Mouse (Mus musculus) heart, embryonic 13.5 days (tissue): ENCODE results near the gene Tbc1d25. TPM values are rescaled to one million over a fixed set of nuclear protein-coding genes. Genes with fewer than 3 reads are reported as not detected.
A peak's percentile ranks its signal among the peaks of the same experiment; 100 is the strongest.

Source experiments
- ATAC-seq: fragments of 200-750 bp; cut with Nextera tagmentation; 2 replicates; pipeline ENCODE4 v1.8.0; 2017; ENCODE audit warnings: moderate TSS enrichment; ENCODE audit not compliant: insufficient number of reproducible peaks, low FRiP score, low TSS enrichment; ENCODE audit errors: extremely low read depth
- H3K27ac ChIP-seq: fragments of 300-500 bp; sonication (generic); replicated peaks from 2 replicates; pipeline ENCODE4 v1.5.1; 2015; ENCODE audit warnings: moderate library complexity, mild to moderate bottlenecking, inconsistent platforms
- H3K27me3 ChIP-seq: fragments of 300-500 bp; sonication (generic); replicated peaks from 2 replicates; pipeline ENCODE4 v1.6.1; 2015; ENCODE audit warnings: mild to moderate bottlenecking, inconsistent platforms
- H3K36me3 ChIP-seq: fragments of 300-500 bp; sonication (generic); 2 replicates; pipeline ENCODE4 v1.6.1; 2015; ENCODE audit warnings: mild to moderate bottlenecking, inconsistent platforms
- H3K4me1 ChIP-seq: fragments of 300-500 bp; sonication (generic); 2 replicates; pipeline ENCODE4 v1.6.1; 2015; ENCODE audit warnings: inconsistent platforms
- H3K4me2 ChIP-seq: fragments of 300-500 bp; sonication (generic); 2 replicates; pipeline ENCODE4 v1.6.1; 2015; ENCODE audit warnings: inconsistent platforms, mild to moderate bottlenecking, moderate library complexity
- H3K4me3 ChIP-seq: fragments of 300-500 bp; sonication (generic); 2 replicates; pipeline ENCODE4 v1.5.1; 2015; ENCODE audit warnings: moderate library complexity, mild to moderate bottlenecking, inconsistent platforms
- H3K9ac ChIP-seq: fragments of 300-500 bp; sonication (generic); 2 replicates; pipeline ENCODE4 v1.6.1; 2015; ENCODE audit warnings: inconsistent platforms, mild to moderate bottlenecking, moderate library complexity
- H3K9me3 ChIP-seq: fragments of 300-500 bp; sonication (generic); 2 replicates; pipeline ENCODE4 v1.6.1; 2016; ENCODE audit warnings: inconsistent platforms
- WGBS: fragments of 180-500 bp; shearing (Covaris S2); methylation state at CpG from one replicate; pipeline ENCODE4 v1.1.7; 2015; ENCODE audit warnings: mixed read lengths; 5-methylcytosine and 5-hydroxymethylcytosine counted together
- polyA plus RNA-seq: library from polyadenylated mRNA; unstranded; fragments of >200 nt; fragmentation: Nextera tagmentation; extraction: Ambion mirVana; gene quantifications from 2 replicates; pipeline ENCODE4 v1.2.1, GENCODE M21; 2015

The Tbc1d25 gene
- polyA plus RNA-seq, 1 experiment from 2014 or later, result 9.0 TPM

DNA sequence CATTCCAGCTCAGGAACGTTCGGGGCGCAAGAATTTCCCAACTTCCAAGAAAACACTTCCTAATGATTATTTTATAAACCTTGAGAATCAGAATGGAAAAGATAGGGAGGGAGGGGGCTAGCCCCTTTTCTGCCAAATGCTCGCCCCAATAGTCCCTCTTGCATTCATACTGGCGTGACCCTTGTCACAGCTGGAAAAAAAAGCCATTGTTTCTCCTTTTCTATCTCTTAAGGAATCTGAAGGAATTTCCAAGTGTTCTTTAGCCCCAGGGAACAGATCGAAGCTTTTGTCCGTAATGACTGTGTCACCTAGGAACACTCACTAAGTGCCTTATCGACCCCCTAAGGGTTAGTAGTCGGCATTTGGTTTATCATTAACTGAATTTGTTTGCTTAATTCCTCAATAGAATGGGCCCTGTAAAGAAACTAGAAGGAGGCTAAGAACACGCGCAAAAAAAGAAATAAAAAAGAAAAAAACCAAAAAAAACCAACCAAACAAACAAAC is 30.8 kb upstream of the Tbc1d25 start:
- no peak overlapping the region for H3K27ac ChIP-seq
- peaks cover 13% of the 10 kb centered on the region; the same call in 1 of the 2 replicates for H3K27me3 ChIP-seq
- WGBS, result 8% methylated on average over 11 of the region's 11 CpGs
- no peaks in the 10 kb centered on the region for H3K9me3 ChIP-seq
- no peak for ATAC-seq
- no peaks in the 10 kb centered on the region for H3K36me3 ChIP-seq
- peak overlapping the region; percentile 61 for H3K4me3 ChIP-seq
- H3K4me2 ChIP-seq, result peak overlapping the region; percentile 76
- peak overlapping the region; percentile 81 for H3K9ac ChIP-seq
- H3K4me1 ChIP-seq, result no peaks in the 10 kb centered on the region

- Histone ChIP-seq H3K9ac (peak within 1 kb of the TSS; percentile 81), H3K27ac (no peak within 1 kb of the TSS), H3K4me3 (peak within 1 kb of the TSS; percentile 61), H3K9me3 (no peaks in the 10 kb centered on the region), H3K4me1 (no peaks in the 10 kb centered on the region), H3K27me3 (peaks cover 13% of the 10 kb centered on the region; the same call in 1 of the 2 replicates), H3K4me2 (peak within 1 kb of the TSS; percentile 76), H3K36me3 (no peaks in the 10 kb centered on the region)
- WGBS, result 8% methylated on average over 41 of the region's 46 CpGs
- peak; percentile 83; the same call in 1 of the 2 replicates for ATAC-seq
Measured at GRCm38 (mm10) chrX:8206015-8206693, 30.2 kb upstream of the Tbc1d25 start, which contains the start of gene Porcn. Gene Porcn (minus strand): TSS chrX:8206525.

DNA sequence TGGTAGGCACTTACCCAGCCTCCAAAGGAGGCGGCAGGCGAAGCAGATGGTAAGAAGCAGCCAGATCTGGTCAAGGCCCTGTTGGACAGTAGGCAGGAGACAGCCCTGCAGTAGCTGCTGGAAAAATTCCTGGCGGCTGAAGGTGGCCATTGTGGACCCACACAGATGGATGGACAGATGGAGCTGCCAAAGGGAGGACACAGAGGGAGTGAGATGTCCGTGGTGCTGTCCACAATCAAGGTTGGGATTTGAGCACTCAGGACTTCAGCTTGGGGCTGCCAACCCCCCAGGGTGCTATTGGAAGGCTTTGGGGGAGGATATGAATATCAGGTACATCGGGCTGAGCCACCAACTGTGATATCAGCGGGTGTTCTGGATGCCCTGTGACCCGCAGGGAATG is 29.6 kb upstream of the Tbc1d25 start:
- Histone ChIP-seq H3K27me3 (peaks cover 13% of the 10 kb centered on the region; the same call in 1 of the 2 replicates), H3K9ac (no peak overlapping the region), H3K4me1 (no peaks in the 10 kb centered on the region), H3K4me3 (peak overlapping the region; percentile 61), H3K4me2 (peak overlapping the region; percentile 76), H3K9me3 (no peaks in the 10 kb centered on the region), H3K36me3 (no peaks in the 10 kb centered on the region), H3K27ac (no peak overlapping the region)
- WGBS, result 37% methylated on average over 7 of the region's 7 CpGs
- ATAC-seq, result no peak

GRCm38 (mm10) chrX:8205088-8205487 is 29.1 kb upstream of the Tbc1d25 start:
- Histone ChIP-seq H3K36me3 (no peaks in the 10 kb centered on the region), H3K4me3 (no peak overlapping the region), H3K27me3 (peaks cover 13% of the 10 kb centered on the region; the same call in 1 of the 2 replicates), H3K27ac (no peak overlapping the region), H3K9ac (no peak overlapping the region), H3K4me2 (no peak overlapping the region), H3K4me1 (no peaks in the 10 kb centered on the region), H3K9me3 (no peaks in the 10 kb centered on the region)
- no peak for ATAC-seq
- 53% methylated on average over 4 of the region's 4 CpGs for WGBS

DNA sequence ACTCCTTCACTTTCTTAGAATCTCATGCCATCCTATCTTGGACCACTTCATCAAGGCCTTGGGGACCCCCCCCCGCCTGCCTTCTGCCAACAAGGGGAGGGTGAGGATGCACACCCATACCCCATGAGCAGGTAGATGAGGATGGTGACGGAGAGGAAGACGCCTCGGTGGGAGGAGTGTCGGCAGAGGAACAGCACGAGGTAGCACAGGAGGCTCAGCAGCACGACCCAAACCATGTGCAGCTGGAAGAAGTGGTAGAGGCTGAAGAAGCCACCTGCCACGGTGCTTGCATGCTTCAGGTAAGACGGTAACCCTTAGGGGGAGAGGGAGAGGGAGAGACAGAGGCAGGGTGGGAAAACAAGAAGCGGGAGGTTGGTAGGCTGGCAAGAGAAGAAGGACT is 28.1 kb upstream of the Tbc1d25 start:
- H3K27me3 ChIP-seq, result peaks cover 13% of the 10 kb centered on the region; the same call in 1 of the 2 replicates
- WGBS, result 70% methylated on average over 10 of the region's 10 CpGs
- H3K4me3 ChIP-seq, result no peak overlapping the region
- no peaks in the 10 kb centered on the region for H3K9me3 ChIP-seq
- no peak for ATAC-seq
- no peak overlapping the region for H3K9ac ChIP-seq
- no peaks in the 10 kb centered on the region for H3K4me1 ChIP-seq
- H3K4me2 ChIP-seq, result no peak overlapping the region
- H3K27ac ChIP-seq, result no peak overlapping the region
- H3K36me3 ChIP-seq, result no peaks in the 10 kb centered on the region

GRCm38 (mm10) chrX:8203105-8203504 is 27.1 kb upstream of the Tbc1d25 start:
- 83% methylated on average over 14 of the region's 14 CpGs for WGBS
- no peaks in the 10 kb centered on the region for H3K9me3 ChIP-seq

DNA sequence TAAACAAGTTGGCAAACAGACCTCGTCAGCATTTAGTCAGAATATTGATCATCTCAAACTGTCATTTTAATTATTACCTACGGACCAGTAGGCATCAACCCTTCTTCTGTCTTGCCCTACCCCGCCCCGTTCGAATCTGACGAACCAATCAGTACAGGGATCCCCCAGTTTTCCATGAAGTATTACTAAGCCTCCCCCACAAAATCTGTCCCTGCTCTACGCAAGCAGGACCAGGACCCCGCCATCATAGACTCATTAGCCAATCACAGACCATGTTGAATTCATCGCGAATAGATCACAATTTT is 17.4 kb upstream of the Tbc1d25 start, which contains the start of gene Ebp:
Gene Ebp, minus strand, starts transcription at position 94 of the 305 bp plus-strand sequence.
- ATAC-seq, result no peak
- Histone ChIP-seq H3K4me2 (peak within 1 kb of the TSS; percentile 71), H3K9me3 (no peaks in the 10 kb centered on the region), H3K36me3 (no peaks in the 10 kb centered on the region), H3K27ac (peak within 1 kb of the TSS; percentile 48; the same call in 1 of the 2 replicates), H3K4me1 (peaks cover 4% of the 10 kb centered on the region; the same call in 1 of the 2 replicates), H3K4me3 (peak within 1 kb of the TSS; percentile 67), H3K27me3 (no peaks in the 10 kb centered on the region), H3K9ac (peak within 1 kb of the TSS; percentile 82)
- 22% methylated on average over 10 of the region's 10 CpGs for WGBS

More at GRCm38 (mm10) chrX:8203105-8203504, 27.1 kb upstream of the Tbc1d25 start:
- no peak overlapping the region for H3K4me3 ChIP-seq
- H3K36me3 ChIP-seq, result no peaks in the 10 kb centered on the region
- H3K9ac ChIP-seq, result no peak overlapping the region
- H3K4me2 ChIP-seq, result no peak overlapping the region
- peaks cover 8% of the 10 kb centered on the region; the same call in 1 of the 2 replicates for H3K27me3 ChIP-seq
- no peak for ATAC-seq
- H3K27ac ChIP-seq, result no peak overlapping the region
- H3K4me1 ChIP-seq, result no peaks in the 10 kb centered on the region

- no peaks in the 10 kb centered on the region for H3K36me3 ChIP-seq
- ATAC-seq, result peak; percentile 93
- peak overlapping the region; percentile 48; the same call in 1 of the 2 replicates for H3K27ac ChIP-seq
- 13% methylated on average over 38 of the region's 38 CpGs for WGBS
- H3K9ac ChIP-seq, result peak overlapping the region; percentile 82
- peaks cover 4% of the 10 kb centered on the region; the same call in 1 of the 2 replicates for H3K4me1 ChIP-seq
- H3K9me3 ChIP-seq, result no peaks in the 10 kb centered on the region
- H3K4me2 ChIP-seq, result peak overlapping the region; percentile 71
- H3K27me3 ChIP-seq, result no peaks in the 10 kb centered on the region
- peak overlapping the region; percentile 67 for H3K4me3 ChIP-seq
Measured at GRCm38 (mm10) chrX:8192640-8193418, 16.8 kb upstream of the Tbc1d25 start.

GRCm38 (mm10) chrX:8192126-8192639 is 16.2 kb upstream of the Tbc1d25 start:
- no peaks in the 10 kb centered on the region for H3K36me3 ChIP-seq
- no peak overlapping the region for H3K27ac ChIP-seq
- 11% methylated on average over 13 of the region's 13 CpGs for WGBS
- H3K4me2 ChIP-seq, result peak overlapping the region; percentile 71
- no peaks in the 10 kb centered on the region for H3K27me3 ChIP-seq
- peak overlapping the region; percentile 82 for H3K9ac ChIP-seq
- no peak for ATAC-seq
- H3K4me3 ChIP-seq, result peak overlapping the region; percentile 67
- H3K9me3 ChIP-seq, result no peaks in the 10 kb centered on the region
- H3K4me1 ChIP-seq, result peaks cover 4% of the 10 kb centered on the region; the same call in 1 of the 2 replicates

- Histone ChIP-seq H3K27ac (no peak overlapping the region), H3K4me2 (no peak overlapping the region), H3K4me1 (no peaks in the 10 kb centered on the region), H3K4me3 (no peak overlapping the region), H3K9me3 (no peaks in the 10 kb centered on the region), H3K36me3 (peaks cover 7% of the 10 kb centered on the region), H3K27me3 (no peaks in the 10 kb centered on the region), H3K9ac (no peak overlapping the region)
- 9% methylated on average over 7 of the region's 7 CpGs for WGBS
- no peak for ATAC-seq
Measured at GRCm38 (mm10) chrX:8182871-8183540, 7.0 kb upstream of the Tbc1d25 start.

DNA sequence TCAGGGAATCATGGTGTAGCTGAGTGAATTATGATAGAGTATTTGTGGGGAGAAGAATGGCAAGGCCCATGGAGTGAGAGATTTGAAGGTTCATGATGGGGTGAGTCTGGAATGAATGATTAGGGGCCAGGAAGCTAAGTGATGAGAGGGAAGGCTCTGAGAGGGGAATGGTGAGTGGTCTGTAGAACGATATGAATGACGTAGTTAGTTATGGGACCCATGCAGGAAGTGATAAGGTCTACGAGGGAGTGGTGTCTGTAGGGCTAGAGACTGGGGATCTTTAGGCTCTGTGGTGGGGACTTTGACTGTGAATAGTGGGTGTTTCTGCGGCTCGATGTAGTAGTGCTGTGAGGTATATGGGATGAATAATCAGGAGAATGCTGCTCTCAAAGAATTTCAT is 3.7 kb upstream of the Tbc1d25 start:
- Histone ChIP-seq H3K4me3 (no peak overlapping the region), H3K27me3 (no peaks in the 10 kb centered on the region), H3K4me2 (no peak overlapping the region), H3K27ac (no peak overlapping the region), H3K9ac (no peak overlapping the region), H3K4me1 (peaks cover 4% of the 10 kb centered on the region), H3K36me3 (no peaks in the 10 kb centered on the region; the same call in 1 of the 2 replicates), H3K9me3 (no peaks in the 10 kb centered on the region)
- no peak for ATAC-seq
- WGBS, result 71% methylated on average over 5 of the region's 5 CpGs
